Mouse (Mus musculus) heart, embryonic 15.5 days (tissue): ENCODE data around the gene Pih1d1. TPM values are rescaled to one million over a fixed set of nuclear protein-coding genes. Genes with fewer than 3 reads are reported as not detected.

Experiments used
- ATAC-seq: fragments of 200-750 bp; cut with Nextera tagmentation; replicated peaks from 2 replicates; pipeline ENCODE4 v1.8.0; 2017; ENCODE audit warnings: low read depth, moderate TSS enrichment; ENCODE audit not compliant: insufficient number of reproducible peaks, insufficient read depth, low FRiP score
- H3K27ac ChIP-seq: fragments of 300-500 bp; sonication (generic); 2 replicates; pipeline ENCODE4 v1.5.1; 2015; ENCODE audit warnings: mild to moderate bottlenecking, inconsistent platforms
- H3K27me3 ChIP-seq: fragments of 300-500 bp; sonication (generic); 2 replicates; pipeline ENCODE4 v1.6.1; 2015; ENCODE audit warnings: inconsistent platforms
- H3K36me3 ChIP-seq: fragments of 300-500 bp; sonication (generic); 2 replicates; pipeline ENCODE4 v1.6.1; 2015; ENCODE audit warnings: mild to moderate bottlenecking, inconsistent platforms
- H3K4me1 ChIP-seq: fragments of 300-500 bp; sonication (generic); replicated peaks from 2 replicates; pipeline ENCODE4 v1.6.1; 2015; ENCODE audit warnings: inconsistent platforms
- H3K4me2 ChIP-seq: fragments of 300-500 bp; sonication (generic); 2 replicates; pipeline ENCODE4 v1.6.1; 2015; ENCODE audit warnings: inconsistent platforms, mild to moderate bottlenecking, moderate library complexity
- H3K4me3 ChIP-seq: fragments of 300-500 bp; sonication (generic); 2 replicates; pipeline ENCODE4 v1.5.1; 2015; ENCODE audit warnings: mild to moderate bottlenecking, inconsistent platforms
- H3K9ac ChIP-seq: fragments of 300-500 bp; sonication (generic); 2 replicates; pipeline ENCODE4 v1.6.1; 2015; ENCODE audit warnings: mild to moderate bottlenecking, inconsistent platforms
- H3K9me3 ChIP-seq: fragments of 300-500 bp; sonication (generic); replicated peaks from 2 replicates; pipeline ENCODE4 v1.6.1; 2016; ENCODE audit warnings: inconsistent platforms
- WGBS: fragments of 180-500 bp; shearing (Covaris S2); methylation state at CpG from one replicate; pipeline ENCODE4 v1.1.7; 2015; ENCODE audit warnings: mixed read lengths; 5-methylcytosine and 5-hydroxymethylcytosine counted together
- polyA plus RNA-seq: library from polyadenylated mRNA; unstranded; fragments of >200 nt; fragmentation: Nextera tagmentation; extraction: Ambion mirVana; gene quantifications from 2 replicates; pipeline ENCODE4 v1.2.1, GENCODE M21; 2015

Gene Pih1d1
- polyA plus RNA-seq, 1 experiment from 2014 or later: 76.5 TPM

DNA sequence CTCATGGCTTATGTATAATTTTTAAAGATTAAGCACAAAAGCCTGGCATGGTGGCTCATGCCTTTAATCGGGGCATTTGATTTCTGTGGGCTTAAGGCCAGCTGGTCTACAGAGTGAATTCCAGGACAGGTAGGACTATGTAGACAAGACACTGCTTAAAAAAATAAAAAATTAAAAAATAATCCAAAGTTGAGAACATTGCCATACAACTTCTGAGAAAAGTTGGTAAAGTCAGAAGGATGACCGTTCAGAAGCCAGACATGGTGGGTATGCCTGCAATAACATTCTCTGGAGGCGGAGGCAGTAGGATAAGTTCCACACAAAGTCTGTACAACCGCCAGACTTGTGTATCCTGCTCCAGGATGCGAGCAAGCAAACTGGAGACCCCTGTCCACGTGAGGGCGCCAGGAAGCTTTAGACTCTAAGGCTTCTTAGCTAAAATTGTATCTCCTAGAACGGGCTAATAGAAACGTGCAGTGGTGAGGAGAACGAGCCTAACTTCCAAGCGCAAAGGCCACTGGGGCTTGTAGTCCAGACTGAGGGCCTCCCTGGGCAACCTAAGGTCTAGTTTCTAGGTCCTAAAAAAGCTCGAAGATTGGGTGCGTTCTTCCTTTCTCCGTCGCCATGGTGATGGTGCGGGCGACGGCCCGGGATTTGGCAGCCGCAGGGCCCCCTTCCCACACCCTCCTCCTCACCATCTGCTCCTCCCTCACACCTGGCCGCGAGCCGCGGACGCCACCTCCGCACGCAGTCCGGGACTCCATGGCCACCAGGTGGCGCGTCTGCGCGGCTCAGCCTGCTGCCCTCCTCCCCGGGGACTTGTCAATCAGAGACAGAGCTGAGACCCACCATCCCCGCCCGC is 7.7 kb downstream of the Pih1d1 start:
- Histone ChIP-seq H3K4me1 (peaks cover 17% of the 10 kb centered on the region), H3K9me3 (no peaks in the 10 kb centered on the region), H3K27me3 (peaks cover 46% of the 10 kb centered on the region), H3K36me3 (peaks cover 12% of the 10 kb centered on the region; the same call in 1 of the 2 replicates), H3K4me2 (peak overlapping the region; percentile 81), H3K27ac (no peak overlapping the region), H3K9ac (peak overlapping the region; percentile 30), H3K4me3 (peak overlapping the region; percentile 48)
- peak; percentile 82 for ATAC-seq
- 4% methylated on average over 35 of the region's 35 CpGs for WGBS

DNA sequence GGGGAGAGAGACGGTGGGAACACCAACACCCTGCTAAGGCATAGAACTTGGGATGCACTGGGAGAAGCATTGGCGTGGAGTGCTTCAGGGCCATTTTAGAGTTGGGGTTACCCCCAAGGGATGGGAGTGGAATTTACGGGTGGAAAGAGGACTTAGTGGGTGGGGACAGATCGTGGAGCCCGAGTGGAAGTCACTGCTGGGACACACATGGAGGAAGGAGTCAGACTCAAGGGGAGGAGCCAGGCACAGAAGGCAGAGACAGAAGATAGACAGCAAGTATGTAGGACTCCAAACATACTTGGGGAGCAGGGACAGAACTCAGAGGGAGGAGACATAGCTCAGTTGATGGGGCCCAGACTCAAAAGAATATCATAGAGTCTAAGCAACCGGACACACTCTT is 8.4 kb downstream of the Pih1d1 start:
- Histone ChIP-seq H3K27me3 (peaks cover 53% of the 10 kb centered on the region), H3K9ac (peak overlapping the region; percentile 30; the same call in 1 of the 2 replicates)
- 26% methylated on average over 6 of the region's 6 CpGs for WGBS

DNA sequence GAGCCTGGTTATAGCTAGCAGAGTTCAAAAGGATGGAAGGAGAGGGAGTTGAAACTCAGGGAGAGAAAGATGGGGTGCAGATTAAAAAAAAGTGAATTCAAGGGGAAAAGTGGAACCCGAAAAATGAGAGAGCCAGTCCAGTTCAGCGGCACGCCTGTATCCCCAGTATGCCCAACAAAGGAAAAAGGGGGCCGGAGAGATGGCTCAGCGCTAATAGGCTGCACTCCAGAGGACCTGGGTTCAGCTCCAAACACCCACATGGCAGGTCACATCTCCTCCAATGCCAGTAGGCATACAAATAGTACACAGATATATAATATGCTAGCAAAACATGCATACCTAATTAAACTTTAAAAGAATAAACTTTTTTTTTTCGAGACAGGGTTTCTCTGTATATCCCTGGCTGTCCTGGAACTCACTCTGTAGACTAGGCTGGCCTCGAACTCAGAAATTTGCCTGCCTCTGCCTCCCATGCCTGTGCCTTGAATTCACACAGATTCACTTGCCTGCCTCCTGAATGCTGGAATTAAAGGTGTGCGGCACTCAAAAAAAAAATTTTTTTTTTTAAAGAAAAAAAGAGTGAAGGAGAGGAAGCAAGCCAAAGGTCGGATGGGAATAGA is 9.0 kb downstream of the Pih1d1 start:
- H3K4me2 ChIP-seq: no peak overlapping the region
- WGBS: 72% methylated on average over 9 of the region's 9 CpGs
- ATAC-seq: no peak
- H3K36me3 ChIP-seq: peaks cover 10% of the 10 kb centered on the region; the same call in 1 of the 2 replicates
- no peak overlapping the region for H3K27ac ChIP-seq
- H3K4me3 ChIP-seq: no peak overlapping the region
- H3K4me1 ChIP-seq: peaks cover 20% of the 10 kb centered on the region
- no peaks in the 10 kb centered on the region for H3K9me3 ChIP-seq
- H3K9ac ChIP-seq: no peak overlapping the region
- H3K27me3 ChIP-seq: peaks cover 59% of the 10 kb centered on the region

More for the DNA sequence above, 8.4 kb downstream of the Pih1d1 start:
- H3K4me2 ChIP-seq: peak overlapping the region; percentile 81
- no peak for ATAC-seq
- peak overlapping the region; percentile 48 for H3K4me3 ChIP-seq
- H3K4me1 ChIP-seq: peaks cover 17% of the 10 kb centered on the region
- no peaks in the 10 kb centered on the region for H3K9me3 ChIP-seq
- H3K36me3 ChIP-seq: peaks cover 12% of the 10 kb centered on the region; the same call in 1 of the 2 replicates
- H3K27ac ChIP-seq: no peak overlapping the region

DNA sequence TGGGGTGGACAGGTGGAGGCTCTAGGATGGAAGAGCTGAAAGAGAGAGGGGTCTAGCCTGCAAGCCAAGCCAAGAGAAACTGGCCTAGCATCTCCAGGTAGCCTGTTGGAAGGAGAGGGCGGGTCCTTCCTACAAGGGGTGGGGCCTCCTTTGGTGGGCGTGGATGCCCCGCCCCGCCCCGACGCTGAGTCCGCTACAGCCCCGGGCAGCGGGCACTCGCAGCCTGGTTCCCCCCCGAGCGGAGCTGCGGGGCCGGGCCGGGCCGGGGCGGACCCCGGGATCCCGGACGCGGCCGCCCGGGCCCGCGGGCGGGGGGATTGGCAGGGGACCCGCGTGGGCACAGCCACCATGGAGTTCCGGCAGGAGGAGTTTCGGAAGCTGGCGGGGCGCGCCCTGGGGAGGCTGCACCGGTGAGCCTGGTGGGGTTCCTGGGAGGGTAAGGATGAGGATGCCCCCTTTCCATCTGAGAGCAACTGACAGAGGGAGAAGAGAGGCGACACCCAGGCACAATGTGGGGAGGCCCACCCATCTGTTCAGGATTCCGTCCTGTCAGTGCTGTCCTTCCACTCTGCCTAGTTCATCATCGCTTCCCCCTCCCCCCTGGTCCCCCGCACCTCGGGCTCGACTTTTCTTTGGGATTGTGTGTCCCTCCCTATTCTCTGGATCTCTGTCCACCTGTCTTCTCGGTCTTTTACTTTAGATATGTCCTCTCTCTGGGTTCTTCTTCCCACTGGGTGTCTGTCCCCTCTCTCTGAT is 9.8 kb downstream of the Pih1d1 start, which contains the start of gene Slc17a7:
Gene Slc17a7, plus strand, starts transcription at position 215 of the 756 bp plus-strand sequence.
- Histone ChIP-seq H3K4me2 (peak within 1 kb of the TSS; percentile 65), H3K27ac (no peak within 1 kb of the TSS), H3K27me3 (peaks cover 67% of the 10 kb centered on the region), H3K9ac (peak within 1 kb of the TSS; percentile 26), H3K4me3 (peak within 1 kb of the TSS; percentile 43), H3K4me1 (peaks cover 20% of the 10 kb centered on the region), H3K36me3 (peaks cover 6% of the 10 kb centered on the region; the same call in 1 of the 2 replicates), H3K9me3 (no peaks in the 10 kb centered on the region)
- WGBS: 3% methylated on average over 41 of the region's 41 CpGs
- no peak for ATAC-seq

DNA sequence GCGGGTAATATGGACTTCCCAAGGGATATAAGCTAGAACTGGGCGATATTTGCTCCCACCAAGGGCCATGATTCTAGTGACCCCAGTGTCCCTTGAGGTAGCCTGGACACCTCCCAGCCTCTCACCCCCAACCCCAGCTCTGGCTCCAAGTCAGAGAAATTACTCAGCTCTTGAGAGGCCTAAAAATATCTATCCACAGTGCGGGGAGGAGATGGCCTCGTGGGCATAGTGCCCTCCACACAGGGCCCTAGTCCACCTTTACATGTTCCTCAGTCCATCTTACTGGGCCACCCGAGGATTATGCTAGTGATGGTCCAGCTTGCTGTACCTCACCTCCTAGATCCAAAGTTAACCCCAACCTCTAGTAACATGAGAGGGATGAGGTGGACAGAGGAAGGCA is 10.7 kb downstream of the Pih1d1 start:
- H3K4me2 ChIP-seq: 0 out of 2 replicates have a peak overlapping the region, but pooled peaks have one; percentile 65
- peaks cover 20% of the 10 kb centered on the region for H3K4me1 ChIP-seq
- 0 out of 2 replicates have a peak, but pooled peaks cover under 1% of the 10 kb centered on the region for H3K36me3 ChIP-seq
- H3K4me3 ChIP-seq: no peak overlapping the region
- ATAC-seq: no peak
- WGBS: 42% methylated on average over 5 of the region's 5 CpGs
- peaks cover 76% of the 10 kb centered on the region for H3K27me3 ChIP-seq
- H3K9me3 ChIP-seq: peaks cover 8% of the 10 kb centered on the region
- H3K9ac ChIP-seq: no peak overlapping the region
- H3K27ac ChIP-seq: no peak overlapping the region

DNA sequence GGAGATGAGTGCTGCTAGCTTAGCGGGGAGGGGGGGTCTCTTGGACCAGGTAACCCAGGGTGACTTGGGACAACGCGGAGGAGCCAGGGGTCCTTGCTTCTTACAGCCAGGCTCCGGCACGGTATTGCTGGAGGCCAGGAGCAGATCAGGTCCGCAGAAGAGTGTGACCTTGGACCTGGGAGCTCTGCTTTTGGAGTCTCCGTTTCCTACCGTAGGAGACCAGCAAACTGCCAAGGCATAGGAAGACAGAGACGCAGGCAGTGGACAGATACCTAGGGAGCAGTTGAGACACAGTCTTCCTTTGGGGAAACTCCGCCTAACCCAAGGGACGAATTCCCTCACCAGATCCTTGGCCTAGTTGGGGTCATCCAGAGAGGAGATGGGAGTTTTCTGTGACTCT is 11.6 kb downstream of the Pih1d1 start:
- Histone ChIP-seq H3K4me2 (no peak overlapping the region), H3K36me3 (0 out of 2 replicates have a peak, but pooled peaks cover 5% of the 10 kb centered on the region), H3K9me3 (peaks cover 16% of the 10 kb centered on the region), H3K27ac (no peak overlapping the region), H3K9ac (no peak overlapping the region), H3K27me3 (peaks cover 80% of the 10 kb centered on the region), H3K4me1 (peaks cover 20% of the 10 kb centered on the region), H3K4me3 (no peak overlapping the region)
- 54% methylated on average over 11 of the region's 11 CpGs for WGBS
- no peak for ATAC-seq

DNA sequence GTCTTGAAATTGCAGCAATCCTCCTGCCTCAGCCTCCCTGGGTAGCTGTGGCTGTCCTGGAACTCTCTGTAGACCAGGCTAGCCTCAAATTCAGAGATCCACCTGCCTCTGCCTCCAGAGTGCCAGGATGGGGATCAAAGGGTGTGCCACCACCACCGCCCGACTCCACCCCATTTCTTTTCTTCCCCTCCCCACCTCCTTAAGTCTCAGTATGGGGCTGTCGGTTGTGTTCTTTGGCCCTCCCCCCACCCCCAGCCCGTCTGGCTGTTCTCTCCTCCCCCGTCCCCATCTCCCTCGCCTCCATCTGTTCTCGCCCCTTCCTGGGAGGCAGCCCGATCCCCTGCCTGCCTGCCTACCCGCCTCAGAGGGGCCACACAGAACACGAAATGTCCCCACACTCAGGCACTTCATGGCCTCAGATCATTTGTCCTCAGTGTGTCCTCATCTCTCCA is 12.9 kb downstream of the Pih1d1 start:
- ATAC-seq: no peak
- WGBS: 25% methylated on average over 10 of the region's 10 CpGs
- Histone ChIP-seq H3K27me3 (peaks cover 86% of the 10 kb centered on the region), H3K9me3 (peaks cover 17% of the 10 kb centered on the region), H3K4me1 (peaks cover 18% of the 10 kb centered on the region), H3K9ac (no peak overlapping the region), H3K36me3 (0 out of 2 replicates have a peak, but pooled peaks cover 5% of the 10 kb centered on the region), H3K4me3 (no peak overlapping the region), H3K4me2 (no peak overlapping the region), H3K27ac (no peak overlapping the region)

DNA sequence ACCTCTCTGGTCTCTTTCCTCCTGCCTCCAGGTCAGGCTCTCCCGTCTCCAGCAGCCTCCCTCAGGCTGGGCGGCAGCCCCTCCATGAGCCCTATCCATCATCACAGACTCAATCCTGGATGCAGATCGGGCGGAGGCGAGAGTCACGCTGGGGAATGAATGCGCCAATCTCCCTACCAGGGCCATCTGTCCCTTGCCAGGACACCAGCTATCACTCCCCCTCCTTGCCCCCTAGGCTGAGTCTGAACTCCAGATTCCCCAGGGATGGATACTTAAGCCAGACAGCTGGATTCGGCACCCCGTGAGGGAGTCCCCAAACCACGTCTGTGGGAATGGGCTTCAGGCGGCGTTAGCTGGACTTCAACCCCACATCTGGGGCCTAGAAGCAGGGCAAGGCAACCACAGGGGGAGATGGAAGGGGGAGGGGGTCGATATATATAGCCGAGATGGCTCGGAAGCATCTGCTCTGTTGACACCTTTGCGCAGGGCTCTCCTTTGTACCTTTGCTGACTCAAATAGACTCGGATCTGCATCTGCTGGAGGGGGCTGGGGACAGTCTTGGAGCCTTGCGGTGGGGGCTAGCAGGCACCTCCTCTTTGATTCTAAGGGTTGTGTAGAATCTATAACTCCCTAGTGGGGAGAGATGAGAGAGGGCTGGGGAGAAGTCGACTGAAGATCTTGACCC is 13.8 kb downstream of the Pih1d1 start:
- Histone ChIP-seq H3K27ac (no peak overlapping the region), H3K4me2 (no peak overlapping the region), H3K27me3 (peaks cover 80% of the 10 kb centered on the region), H3K9ac (no peak overlapping the region), H3K9me3 (peaks cover 18% of the 10 kb centered on the region), H3K36me3 (0 out of 2 replicates have a peak, but pooled peaks cover 5% of the 10 kb centered on the region), H3K4me3 (no peak overlapping the region), H3K4me1 (peaks cover 12% of the 10 kb centered on the region)
- ATAC-seq: no peak
- 4% methylated on average over 19 of the region's 19 CpGs for WGBS

DNA sequence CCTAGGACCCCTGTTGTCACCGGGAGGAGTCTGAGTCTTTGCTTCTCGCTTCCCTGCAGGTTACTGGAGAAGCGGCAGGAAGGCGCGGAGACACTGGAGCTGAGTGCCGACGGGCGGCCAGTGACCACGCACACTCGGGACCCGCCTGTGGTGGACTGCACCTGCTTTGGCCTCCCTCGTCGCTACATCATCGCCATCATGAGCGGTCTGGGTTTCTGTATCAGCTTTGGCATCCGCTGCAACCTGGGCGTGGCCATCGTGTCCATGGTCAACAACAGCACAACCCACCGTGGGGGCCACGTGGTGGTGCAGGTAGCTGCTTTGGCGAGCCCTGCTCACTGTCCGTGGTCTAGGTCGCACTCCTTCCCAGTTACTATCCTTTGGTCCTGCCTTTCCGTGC is 14.6 kb downstream of the Pih1d1 start:
- H3K36me3 ChIP-seq: 0 out of 2 replicates have a peak, but pooled peaks cover 5% of the 10 kb centered on the region
- peaks cover 18% of the 10 kb centered on the region for H3K9me3 ChIP-seq
- no peak overlapping the region for H3K9ac ChIP-seq
- H3K4me2 ChIP-seq: no peak overlapping the region
- WGBS: 11% methylated on average over 24 of the region's 24 CpGs
- 0 out of 2 replicates have a peak overlapping the region, but pooled peaks have one; percentile 7 for H3K4me3 ChIP-seq
- no peak for ATAC-seq
- H3K4me1 ChIP-seq: peaks cover 11% of the 10 kb centered on the region
- H3K27ac ChIP-seq: no peak overlapping the region
- H3K27me3 ChIP-seq: peaks cover 77% of the 10 kb centered on the region

DNA sequence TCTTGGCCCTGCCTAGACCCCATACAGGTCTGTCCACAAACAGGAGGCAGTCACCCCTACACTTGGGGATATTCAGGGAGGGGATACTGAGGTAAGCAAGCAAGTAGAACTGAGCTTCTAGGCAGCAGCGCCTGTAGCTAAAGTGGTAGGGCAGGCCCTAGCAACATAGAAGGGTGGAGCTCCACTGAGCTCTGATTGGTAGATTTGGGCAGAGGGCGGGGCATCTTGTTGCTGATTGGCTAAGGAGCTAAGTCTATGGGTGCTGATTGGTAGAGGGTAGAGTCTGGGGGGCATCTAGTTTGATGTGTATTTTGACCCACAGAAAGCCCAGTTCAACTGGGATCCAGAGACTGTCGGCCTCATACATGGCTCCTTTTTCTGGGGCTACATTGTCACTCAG is 15.4 kb downstream of the Pih1d1 start:
- no peak for ATAC-seq
- Histone ChIP-seq H3K9ac (no peak overlapping the region), H3K27me3 (peaks cover 76% of the 10 kb centered on the region), H3K9me3 (peaks cover 18% of the 10 kb centered on the region), H3K4me3 (no peak overlapping the region), H3K4me1 (peaks cover 6% of the 10 kb centered on the region; the same call in 1 of the 2 replicates), H3K36me3 (0 out of 2 replicates have a peak, but pooled peaks cover 5% of the 10 kb centered on the region), H3K4me2 (no peak overlapping the region), H3K27ac (no peak overlapping the region)
- 90% methylated on average over 3 of the region's 3 CpGs for WGBS
